Mouse (Mus musculus) ES-E14 (cell line): Measurements from ENCODE around the gene Fcrl5. TPM values are rescaled to one million over a fixed set of nuclear protein-coding genes. Genes with fewer than 3 reads are reported as not detected.

ENCODE experiments used
- DNase-seq: peaks from one replicate; pipeline ENCODE4 v3.0.0-alpha.2; 2013; ENCODE audit warnings: low read depth, low spot score
- H3K27ac ChIP-seq: 2 replicates; pipeline ENCODE4 v1.5.1; 2012; ENCODE audit warnings: low read depth, mild to moderate bottlenecking, low read length, moderate library complexity, mixed read lengths; ENCODE audit not compliant: poor library complexity, insufficient read depth, severe bottlenecking
- H3K36me3 ChIP-seq: 2 replicates; pipeline ENCODE4 v1.6.1; 2012; ENCODE audit warnings: mild to moderate bottlenecking, low read length, moderate library complexity, mixed read lengths; ENCODE audit not compliant: control insufficient read depth, poor library complexity, insufficient read depth, severe bottlenecking
- H3K4me1 ChIP-seq, 2 experiments: fragments of 150-350 bp in 1 of 2; sonication (generic) in 1 of 2; 2 replicates each; pipeline ENCODE4 v1.6.1; 2012; ENCODE audit warnings: low read length in 2 of 2, mild to moderate bottlenecking in 1 of 2, mixed read lengths in 1 of 2; ENCODE audit not compliant: control insufficient read depth in 2 of 2, insufficient read depth in 2 of 2, poor library complexity in 1 of 2
- H3K4me3 ChIP-seq, 2 experiments: fragments of 150-350 bp in 1 of 2; sonication (generic) in 1 of 2; 2 replicates each; pipeline ENCODE4 v1.5.1; 2012; ENCODE audit warnings: low read length in 2 of 2, low read depth in 1 of 2, mild to moderate bottlenecking in 1 of 2, mixed read lengths in 1 of 2; ENCODE audit not compliant: insufficient read depth in 1 of 2, poor library complexity in 1 of 2, severe bottlenecking in 1 of 2
- H3K9ac ChIP-seq: 2 replicates; pipeline ENCODE4 v1.6.1; 2012; ENCODE audit warnings: low read depth, mild to moderate bottlenecking, low read length, mixed read lengths; ENCODE audit not compliant: poor library complexity, insufficient read depth, severe bottlenecking
- H3K9me3 ChIP-seq: fragments of 150-350 bp; sonication (generic); 2 replicates; pipeline ENCODE4 v1.6.1; 2012; ENCODE audit warnings: low read depth, mild to moderate bottlenecking, low read length; ENCODE audit not compliant: control insufficient read depth, insufficient read depth
- CHD2 ChIP-seq: IDR thresholded peaks from 2 replicates; pipeline ENCODE4 v1.6.1; 2014; ENCODE audit warnings: mild to moderate bottlenecking, low read depth, low read length, inconsistent platforms
- HCFC1 ChIP-seq: IDR thresholded peaks from 2 replicates; pipeline ENCODE4 v1.6.1; 2012; ENCODE audit warnings: low read length, inconsistent platforms, borderline replicate concordance; ENCODE audit not compliant: insufficient read depth
- MAFK ChIP-seq: IDR thresholded peaks from 2 replicates; pipeline ENCODE4 v1.6.1; 2014; ENCODE audit warnings: mild to moderate bottlenecking, low read depth, low read length, inconsistent platforms; ENCODE audit not compliant: insufficient read depth
- ZC3H11A ChIP-seq: IDR thresholded peaks from 2 replicates; pipeline ENCODE4 v1.6.1; 2012; ENCODE audit warnings: low read depth, mild to moderate bottlenecking, inconsistent platforms, low read length, borderline replicate concordance
- ZNF384 ChIP-seq: IDR thresholded peaks from 2 replicates; pipeline ENCODE4 v1.6.1; 2012; ENCODE audit warnings: low read depth, low read length, inconsistent platforms
- in situ Hi-C, 2 experiments: fragments of 600-800 bp; cut with MboI; formaldehyde crosslinking; loops; one replicate each; pipeline ENCODE4 v1.15.1; 2025; ENCODE audit warnings: low sequenced_read_pairs in 2 of 2, inconsistent platforms in 1 of 2; ENCODE audit not compliant: unreplicated experiment in 2 of 2
- total RNA-seq: library from RNA; depleted of rRNA; stranded (reverse); fragments of 300-350 nt; gene quantifications from 2 replicates; pipeline ENCODE4 v1.2.3, GENCODE M21; 2012; rRNA removed

The Fcrl5 gene
- 0.11 and 0.45 TPM in 2 replicates for total RNA-seq

- Histone ChIP-seq H3K9ac (no peak within 1 kb of the TSS), H3K36me3 (no peaks in the 10 kb centered on the region), H3K4me1 (no peaks in the 10 kb centered on the region; a peak in 1 of 4 replicates), H3K9me3 (no peaks in the 10 kb centered on the region), H3K27ac (no peak within 1 kb of the TSS), H3K4me3 (no peak within 1 kb of the TSS)
- DNase-seq = no peak
- in situ Hi-C loops = no loop called here
- TF ChIP-seq MAFK (no peak), CHD2 (no peak), ZC3H11A (no peak), ZNF384 (no peak), HCFC1 (no peak)
These were observed at the start of gene Fcrl5 for GRCm38 (mm10) chr3:87435479-87435878. Gene Fcrl5, plus strand, starts transcription at chr3:87435773.

DNA sequence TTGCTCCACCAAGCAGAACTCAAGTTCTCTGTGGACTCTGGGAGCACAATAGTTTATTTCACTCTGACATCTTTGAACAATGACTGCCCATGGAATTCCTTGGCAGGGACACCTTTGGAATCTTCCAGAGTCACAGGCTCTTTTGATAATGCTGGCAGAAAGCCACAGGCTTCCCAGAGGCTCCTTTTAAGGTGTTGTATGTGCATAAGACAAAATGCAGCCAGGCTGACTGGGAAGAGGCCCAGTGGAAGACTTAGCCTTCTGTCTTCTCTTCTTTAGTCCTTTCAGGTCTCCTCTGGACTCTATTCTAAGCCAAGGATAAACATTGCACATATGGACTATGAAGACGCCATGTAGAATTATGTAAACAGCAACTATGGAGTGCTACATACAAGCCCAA, 44.6 kb upstream of the Fcrl5 start:
- in situ Hi-C loops = no loop called here
- H3K9ac ChIP-seq = no peak overlapping the region
- H3K36me3 ChIP-seq = no peaks in the 10 kb centered on the region
- no peak overlapping the region for H3K4me3 ChIP-seq
- no peak overlapping the region for H3K27ac ChIP-seq
- H3K4me1 ChIP-seq = no peaks in the 10 kb centered on the region
- no peak for DNase-seq
- no peaks in the 10 kb centered on the region for H3K9me3 ChIP-seq
- TF ChIP-seq ZC3H11A (no peak), MAFK (no peak), ZNF384 (no peak), HCFC1 (no peak), CHD2 (no peak)

- Histone ChIP-seq H3K9ac (no peak overlapping the region), H3K9me3 (no peaks in the 10 kb centered on the region), H3K27ac (no peak overlapping the region), H3K4me1 (no peaks in the 10 kb centered on the region), H3K36me3 (no peaks in the 10 kb centered on the region), H3K4me3 (no peak overlapping the region)
- DNase-seq = no peak
- TF ChIP-seq CHD2 (no peak), HCFC1 (no peak), ZNF384 (no peak), ZC3H11A (no peak), MAFK (no peak)
- in situ Hi-C loops = no loop called here
These were observed 36.8 kb upstream of the Fcrl5 start for GRCm38 (mm10) chr3:87398809-87399208.

DNA sequence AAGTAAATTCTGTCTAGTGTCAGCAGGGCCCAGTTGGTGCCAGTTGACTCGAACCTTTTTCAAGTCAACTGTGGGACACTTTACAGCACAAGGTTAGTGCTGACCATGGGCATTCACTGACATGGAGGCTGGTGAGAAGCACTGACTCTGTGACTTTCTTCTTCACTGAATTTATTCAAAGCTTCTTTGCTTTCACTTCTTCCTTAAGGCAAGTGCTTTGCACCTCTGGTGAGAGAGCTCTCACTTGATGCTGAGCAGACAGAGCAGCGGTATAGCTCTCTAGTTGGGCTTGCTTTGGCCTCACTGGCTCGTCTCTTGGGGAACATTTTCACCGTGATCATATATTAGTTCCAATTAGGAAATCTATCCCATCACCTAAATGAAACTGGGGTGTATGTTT, 35.7 kb upstream of the Fcrl5 start:
- DNase-seq = no peak
- Histone ChIP-seq H3K9ac (no peak overlapping the region), H3K36me3 (no peaks in the 10 kb centered on the region), H3K4me1 (no peaks in the 10 kb centered on the region), H3K4me3 (no peak overlapping the region), H3K27ac (no peak overlapping the region), H3K9me3 (no peaks in the 10 kb centered on the region)
- in situ Hi-C loops = no loop called here
- TF ChIP-seq ZNF384 = no peak
- TF ChIP-seq MAFK = no peak
- TF ChIP-seq CHD2 = no peak
- no peak for TF ChIP-seq ZC3H11A
- no peak for TF ChIP-seq HCFC1

- in situ Hi-C loops = no loop called here
- Histone ChIP-seq H3K36me3 (no peaks in the 10 kb centered on the region), H3K27ac (no peak overlapping the region), H3K4me1 (no peaks in the 10 kb centered on the region), H3K4me3 (no peak overlapping the region), H3K9ac (no peak overlapping the region), H3K9me3 (no peaks in the 10 kb centered on the region)
- no peak for DNase-seq
- TF ChIP-seq HCFC1 (no peak), MAFK (no peak), ZC3H11A (no peak), ZNF384 (no peak), CHD2 (no peak)
These were observed 34.3 kb upstream of the Fcrl5 start for GRCm38 (mm10) chr3:87401321-87401720.
